Mouse (Mus musculus) spleen, adult 2 months (tissue): Measurements from ENCODE around the gene Gm11099. TPM values are rescaled to one million over a fixed set of nuclear protein-coding genes. Genes with fewer than 3 reads are reported as not detected.

Source experiments
- DNase-seq, 2 experiments: peaks; one replicate each; pipeline versions ENCODE4 v3.0.0 to v3.0.0-alpha.2; 2012 to 2021; ENCODE audit warnings: low spot score in 2 of 2, low read depth in 1 of 2
- H3K27ac ChIP-seq: fragments of 200-500 bp; 2 replicates; pipeline ENCODE4 v1.5.1; 2012; ENCODE audit warnings: low read length, inconsistent platforms; ENCODE audit not compliant: insufficient read depth
- H3K27me3 ChIP-seq: fragments of 200-500 bp; 2 replicates; pipeline ENCODE4 v1.6.1; 2012; ENCODE audit warnings: mild to moderate bottlenecking, moderate library complexity, low read length, inconsistent platforms; ENCODE audit not compliant: control insufficient read depth, insufficient read depth
- H3K36me3 ChIP-seq: fragments of 200-500 bp; 2 replicates; pipeline ENCODE4 v1.6.1; 2012; ENCODE audit warnings: mild to moderate bottlenecking, low read length, inconsistent platforms; ENCODE audit not compliant: control insufficient read depth, insufficient read depth
- H3K4me1 ChIP-seq: fragments of 200-500 bp; 2 replicates; pipeline ENCODE4 v1.6.1; 2011; ENCODE audit warnings: inconsistent platforms; ENCODE audit not compliant: control insufficient read depth, insufficient read depth, insufficient read length
- H3K4me3 ChIP-seq: fragments of 200-500 bp; 2 replicates; pipeline ENCODE4 v1.5.1; 2011; ENCODE audit warnings: mild to moderate bottlenecking, inconsistent platforms; ENCODE audit not compliant: insufficient read depth, insufficient read length; ENCODE audit errors: extremely low read depth
- CTCF ChIP-seq: fragments of 200-500 bp; IDR thresholded peaks from 2 replicates; pipeline ENCODE4 v1.5.1; 2011; ENCODE audit warnings: mild to moderate bottlenecking, inconsistent platforms; ENCODE audit not compliant: insufficient read depth, insufficient read length, insufficient replicate concordance; ENCODE audit errors: extremely low read depth
- POLR2A ChIP-seq: fragments of 200-500 bp; IDR thresholded peaks from 2 replicates; pipeline ENCODE4 v1.6.1; 2011; ENCODE audit warnings: low read depth, low read length, inconsistent platforms
- WGBS: fragments of 180-500 bp; shearing (Covaris S2); methylation state at CpG from one replicate; pipeline ENCODE4 v1.1.7; 2018; 5-methylcytosine and 5-hydroxymethylcytosine counted together
- polyA plus RNA-seq: library from polyadenylated mRNA; depleted of rRNA; stranded (reverse); fragments of >200 nt; gene quantifications from 2 replicates; pipeline ENCODE4 v1.2.3, GENCODE M21; 2012

Gene Gm11099
- polyA plus RNA-seq, 1 experiment, result not detected

DNA sequence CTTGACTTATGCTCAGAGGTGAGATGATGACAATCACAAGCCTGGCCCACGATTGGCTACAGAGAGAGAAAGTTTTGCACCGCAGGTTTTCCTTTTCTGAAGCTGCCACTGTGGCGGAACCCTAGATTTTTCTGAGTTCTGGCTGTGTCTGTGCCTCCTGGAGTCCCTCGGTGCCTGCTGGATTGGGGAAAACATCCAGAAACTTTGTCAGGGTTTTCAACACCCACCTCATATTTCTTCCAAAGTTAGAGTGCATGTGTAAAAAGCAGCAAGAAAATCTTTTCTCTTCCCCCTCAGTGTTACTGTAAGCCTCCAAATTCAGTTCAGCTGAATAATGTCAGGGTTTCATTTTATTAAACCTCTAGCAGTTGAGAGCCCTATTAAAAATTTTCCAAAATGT, 82.1 kb downstream of the Gm11099 start:
- Histone ChIP-seq H3K27ac (no peak overlapping the region), H3K36me3 (no peaks in the 10 kb centered on the region), H3K27me3 (no peaks in the 10 kb centered on the region), H3K4me1 (no peaks in the 10 kb centered on the region), H3K4me3 (no peak overlapping the region)
- no peak for TF ChIP-seq CTCF
- no peak for TF ChIP-seq POLR2A
- DNase-seq, result no peak
- WGBS, result 80% methylated on average over 4 of the region's 4 CpGs

- Histone ChIP-seq H3K27me3 (no peaks in the 10 kb centered on the region), H3K36me3 (no peaks in the 10 kb centered on the region), H3K27ac (no peak overlapping the region), H3K4me3 (no peak overlapping the region), H3K4me1 (no peaks in the 10 kb centered on the region)
- WGBS, result 91% methylated on average over 7 of the region's 7 CpGs
- no peak for DNase-seq
- no peak for TF ChIP-seq CTCF
- no peak for TF ChIP-seq POLR2A
Measured at GRCm38 (mm10) chr2:58948796-58949195, 89.6 kb downstream of the Gm11099 start.

DNA sequence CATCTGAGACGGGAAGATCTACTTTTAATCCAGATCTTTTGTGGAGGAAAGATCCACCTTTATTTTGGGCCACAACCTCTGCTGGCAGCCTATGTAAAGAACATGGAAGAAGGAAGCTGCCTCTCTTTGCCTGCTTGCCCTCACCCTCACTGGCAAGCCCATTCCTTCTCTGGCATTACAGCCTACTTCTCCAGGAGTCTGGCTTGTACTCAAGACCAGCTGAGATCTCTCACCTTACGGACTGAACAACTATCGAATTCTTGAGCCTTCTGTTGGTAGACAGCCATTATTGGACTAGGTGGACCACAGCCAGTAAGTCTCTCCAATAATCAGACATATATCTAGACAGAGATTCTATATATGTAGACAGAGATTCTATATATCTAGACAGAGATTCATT, 92.9 kb downstream of the Gm11099 start:
- H3K36me3 ChIP-seq, result no peaks in the 10 kb centered on the region
- no peak overlapping the region for H3K4me3 ChIP-seq
- no peak overlapping the region for H3K27ac ChIP-seq
- no peak for DNase-seq
- no peaks in the 10 kb centered on the region for H3K27me3 ChIP-seq
- 91% methylated on average over 3 of the region's 3 CpGs for WGBS
- no peaks in the 10 kb centered on the region for H3K4me1 ChIP-seq
- no peak for TF ChIP-seq CTCF
- no peak for TF ChIP-seq POLR2A

DNA sequence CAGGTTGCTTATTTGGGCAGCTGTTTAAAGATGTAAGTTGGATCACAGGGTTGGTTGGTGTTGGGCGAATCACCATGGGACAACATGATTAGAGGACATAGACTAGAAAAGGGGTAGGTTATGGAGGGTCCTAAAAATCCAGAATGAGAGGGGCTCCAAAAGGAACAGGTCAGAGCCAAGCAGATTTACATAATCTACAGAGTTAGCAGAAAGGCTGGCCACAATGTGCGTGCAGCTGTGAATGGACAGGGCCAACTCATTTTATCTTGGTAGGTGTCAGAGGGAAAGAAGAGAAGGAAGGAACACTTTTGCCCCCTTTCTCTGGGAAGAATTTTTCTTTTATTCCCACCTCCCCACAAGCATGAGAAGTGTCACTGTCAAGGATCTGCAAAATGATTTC, 97.1 kb downstream of the Gm11099 start:
- H3K27me3 ChIP-seq, result no peaks in the 10 kb centered on the region
- no peak overlapping the region for H3K4me3 ChIP-seq
- H3K36me3 ChIP-seq, result no peaks in the 10 kb centered on the region
- 96% methylated on average over 2 of the region's 2 CpGs for WGBS
- no peak for TF ChIP-seq CTCF
- TF ChIP-seq POLR2A, result no peak
- H3K4me1 ChIP-seq, result no peaks in the 10 kb centered on the region
- no peak for DNase-seq
- no peak overlapping the region for H3K27ac ChIP-seq

DNA sequence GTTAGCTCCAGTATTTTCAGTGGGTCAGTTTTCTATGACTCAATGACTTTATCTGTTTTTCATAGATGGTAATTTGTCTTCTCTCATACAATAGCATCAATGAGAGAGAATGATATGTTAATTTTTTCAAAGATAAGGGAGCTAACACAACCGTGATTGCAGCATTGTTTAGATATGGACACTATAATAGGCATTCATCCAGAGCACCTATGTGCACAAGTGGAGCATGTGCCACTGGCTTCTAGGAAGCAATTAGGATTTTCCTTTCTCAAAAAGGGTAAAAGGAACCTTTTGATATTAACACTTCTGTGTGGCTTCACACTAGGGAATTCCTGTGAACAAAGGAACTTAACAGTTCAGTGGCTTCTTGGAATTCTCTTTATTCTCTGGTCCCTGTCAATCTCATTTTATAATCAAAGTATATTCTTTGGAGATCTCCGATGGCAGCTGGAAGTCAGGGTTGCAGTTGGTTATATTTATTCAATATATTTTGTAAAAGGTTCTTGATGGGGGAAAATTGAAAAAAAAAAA, 97.6 kb downstream of the Gm11099 start:
- TF ChIP-seq POLR2A (no peak), CTCF (no peak)
- Histone ChIP-seq H3K36me3 (no peaks in the 10 kb centered on the region), H3K27ac (no peak overlapping the region), H3K4me3 (no peak overlapping the region), H3K27me3 (no peaks in the 10 kb centered on the region), H3K4me1 (no peaks in the 10 kb centered on the region)
- DNase-seq, result no peak
- 82% methylated on average over 2 of the region's 2 CpGs for WGBS
